Mouse (Mus musculus) E14TG2a.4 (cell line): Measurements from ENCODE around the gene Cmip.

Source experiments
- H3K27me3 ChIP-seq: 2 replicates; pipeline ENCODE4 v1.6.1; 2014; ENCODE audit warnings: low read length, control low read depth; ENCODE audit not compliant: insufficient read depth
- H3K36me3 ChIP-seq: 2 replicates; pipeline ENCODE4 v1.6.1; 2014; ENCODE audit warnings: low read length, control low read depth; ENCODE audit not compliant: insufficient read depth
- H3K4me1 ChIP-seq: replicated peaks from 2 replicates; pipeline ENCODE4 v1.6.1; 2014; ENCODE audit warnings: low read depth, low read length, control low read depth
- H3K4me3 ChIP-seq: replicated peaks from 2 replicates; pipeline ENCODE4 v1.5.1; 2014; ENCODE audit warnings: mild to moderate bottlenecking, low read length
- H3K9me3 ChIP-seq: 2 replicates; pipeline ENCODE4 v1.6.1; 2014; ENCODE audit warnings: low read length, control low read depth
- CTCF ChIP-seq: conservative IDR thresholded peaks from 2 replicates; pipeline ENCODE4 v1.5.1; 2014; ENCODE audit warnings: low read length
- NANOG ChIP-seq: IDR thresholded peaks from 2 replicates; pipeline ENCODE4 v1.6.1; 2014; ENCODE audit warnings: borderline replicate concordance, low read length, mixed read lengths
- POU5F1 ChIP-seq: IDR thresholded peaks from 2 replicates; pipeline ENCODE4 v1.6.1; 2014; ENCODE audit warnings: low read length, borderline replicate concordance

Gene Cmip

GRCm38 (mm10) chr8:117368781-117369180, 111.9 kb downstream of the Cmip start:
- peaks cover 17% of the 10 kb centered on the region; the same call in 1 of the 2 replicates for H3K36me3 ChIP-seq
- TF ChIP-seq POU5F1 (no peak), CTCF (no peak), NANOG (no peak)
- H3K4me1 ChIP-seq: peaks cover 65% of the 10 kb centered on the region
- H3K9me3 ChIP-seq: 0 out of 2 replicates have a peak, but pooled peaks cover 7% of the 10 kb centered on the region
- no peak overlapping the region for H3K4me3 ChIP-seq
- no peaks in the 10 kb centered on the region for H3K27me3 ChIP-seq

- Histone ChIP-seq H3K36me3 (peaks cover 17% of the 10 kb centered on the region; the same call in 1 of the 2 replicates), H3K27me3 (no peaks in the 10 kb centered on the region), H3K9me3 (no peaks in the 10 kb centered on the region), H3K4me1 (peaks cover 76% of the 10 kb centered on the region), H3K4me3 (peak overlapping the region; percentile 33; the same call in 1 of the 2 replicates)
- TF ChIP-seq CTCF (no peak), POU5F1 (no peak), NANOG (no peak)
These were observed 113.1 kb downstream of the Cmip start for GRCm38 (mm10) chr8:117370009-117370408.

GRCm38 (mm10) chr8:117371189-117371588, 114.3 kb downstream of the Cmip start:
- 0 out of 2 replicates have a peak, but pooled peaks cover 12% of the 10 kb centered on the region for H3K36me3 ChIP-seq
- H3K4me1 ChIP-seq: peaks cover 80% of the 10 kb centered on the region
- TF ChIP-seq POU5F1: no peak
- TF ChIP-seq NANOG: no peak
- no peak for TF ChIP-seq CTCF
- no peaks in the 10 kb centered on the region for H3K27me3 ChIP-seq
- H3K4me3 ChIP-seq: peak overlapping the region; percentile 33; the same call in 1 of the 2 replicates
- no peaks in the 10 kb centered on the region for H3K9me3 ChIP-seq

GRCm38 (mm10) chr8:117372070-117372469, 115.2 kb downstream of the Cmip start:
- no peaks in the 10 kb centered on the region for H3K27me3 ChIP-seq
- H3K9me3 ChIP-seq: no peaks in the 10 kb centered on the region
- TF ChIP-seq NANOG (no peak), CTCF (no peak), POU5F1 (no peak)
- H3K36me3 ChIP-seq: 0 out of 2 replicates have a peak, but pooled peaks cover 12% of the 10 kb centered on the region
- no peak overlapping the region; the same call in 1 of the 2 replicates for H3K4me3 ChIP-seq
- H3K4me1 ChIP-seq: peaks cover 80% of the 10 kb centered on the region

- no peaks in the 10 kb centered on the region for H3K27me3 ChIP-seq
- H3K4me1 ChIP-seq: peaks cover 85% of the 10 kb centered on the region
- no peak overlapping the region for H3K4me3 ChIP-seq
- H3K9me3 ChIP-seq: no peaks in the 10 kb centered on the region
- 0 out of 2 replicates have a peak, but pooled peaks cover 7% of the 10 kb centered on the region for H3K36me3 ChIP-seq
- no peak for TF ChIP-seq NANOG
- TF ChIP-seq CTCF: no peak
- no peak for TF ChIP-seq POU5F1
These were observed 116.2 kb downstream of the Cmip start for GRCm38 (mm10) chr8:117373001-117373428.

- TF ChIP-seq POU5F1 (no peak), NANOG (no peak), CTCF (no peak)
These were observed 117.2 kb downstream of the Cmip start for GRCm38 (mm10) chr8:117374087-117374486.

GRCm38 (mm10) chr8:117376997-117377396, 120.1 kb downstream of the Cmip start:
- Histone ChIP-seq H3K36me3 (peaks cover 24% of the 10 kb centered on the region), H3K4me3 (no peak overlapping the region; the same call in 1 of the 2 replicates), H3K9me3 (no peaks in the 10 kb centered on the region), H3K4me1 (peaks cover 80% of the 10 kb centered on the region), H3K27me3 (no peaks in the 10 kb centered on the region)
- no peak for TF ChIP-seq NANOG
- no peak for TF ChIP-seq POU5F1
- no peak for TF ChIP-seq CTCF

More at GRCm38 (mm10) chr8:117374087-117374486, 117.2 kb downstream of the Cmip start:
- Histone ChIP-seq H3K36me3 (peaks cover 13% of the 10 kb centered on the region), H3K4me1 (peaks cover 88% of the 10 kb centered on the region), H3K9me3 (no peaks in the 10 kb centered on the region), H3K4me3 (no peak overlapping the region), H3K27me3 (no peaks in the 10 kb centered on the region)

GRCm38 (mm10) chr8:117378625-117379024, 121.8 kb downstream of the Cmip start:
- no peaks in the 10 kb centered on the region for H3K27me3 ChIP-seq
- peaks cover 27% of the 10 kb centered on the region for H3K36me3 ChIP-seq
- peaks cover 68% of the 10 kb centered on the region for H3K4me1 ChIP-seq
- H3K9me3 ChIP-seq: no peaks in the 10 kb centered on the region
- no peak overlapping the region for H3K4me3 ChIP-seq
- TF ChIP-seq NANOG (no peak), POU5F1 (no peak), CTCF (no peak)

GRCm38 (mm10) chr8:117379131-117379530, 122.3 kb downstream of the Cmip start:
- no peak overlapping the region for H3K4me3 ChIP-seq
- no peaks in the 10 kb centered on the region for H3K9me3 ChIP-seq
- H3K36me3 ChIP-seq: peaks cover 27% of the 10 kb centered on the region
- H3K27me3 ChIP-seq: no peaks in the 10 kb centered on the region
- peaks cover 65% of the 10 kb centered on the region for H3K4me1 ChIP-seq
- no peak for TF ChIP-seq POU5F1
- no peak; the same call in 1 of the 2 replicates for TF ChIP-seq CTCF
- TF ChIP-seq NANOG: no peak
